Mouse (Mus musculus) myocyte (in vitro differentiated cells): ENCODE data around the gene Gng3. TPM values are rescaled to one million over a fixed set of nuclear protein-coding genes. Genes with fewer than 3 reads are reported as not detected.

Source experiments
- H3K27me3 ChIP-seq: one replicate; pipeline ENCODE4 v1.6.1; 2011; ENCODE audit not compliant: control insufficient read depth, insufficient read depth, insufficient read length
- H3K36me3 ChIP-seq: one replicate; pipeline ENCODE4 v1.6.1; 2011; ENCODE audit not compliant: control insufficient read depth, insufficient read depth
- H3K4me2 ChIP-seq: one replicate; pipeline ENCODE4 v1.6.1; 2011; ENCODE audit warnings: low read depth, control low read depth
- H3K4me3 ChIP-seq: one replicate; pipeline ENCODE4 v1.5.1; 2011; ENCODE audit warnings: mild to moderate bottlenecking, control low read depth, moderate library complexity
- H3K79me2 ChIP-seq: one replicate; pipeline ENCODE4 v1.6.1; 2011; ENCODE audit not compliant: control insufficient read depth, insufficient read depth
- H3ac ChIP-seq: one replicate; pipeline ENCODE4 v1.6.1; 2011; ENCODE audit not compliant: control insufficient read depth, insufficient read length
- CEBPB ChIP-seq: IDR thresholded peaks from 2 replicates; pipeline ENCODE4 v1.6.1; 2011; ENCODE audit warnings: mild to moderate bottlenecking, moderate library complexity; ENCODE audit not compliant: poor library complexity, insufficient read depth, severe bottlenecking
- E2F4 ChIP-seq: IDR thresholded peaks from one replicate; pipeline ENCODE4 v1.6.1; 2011; ENCODE audit warnings: mild to moderate bottlenecking, control low read depth, moderate library complexity; ENCODE audit not compliant: insufficient read depth
- MAX ChIP-seq: IDR thresholded peaks from one replicate; pipeline ENCODE4 v1.6.1; 2011; ENCODE audit warnings: low read depth, mild to moderate bottlenecking, control low read depth
- MYOD1 ChIP-seq, 3 experiments: IDR thresholded peaks; one replicate each; pipeline ENCODE4 v1.6.1; 2011; ENCODE audit warnings: control low read depth in 2 of 3, low read depth in 2 of 3, mild to moderate bottlenecking in 2 of 3, moderate library complexity in 1 of 3; ENCODE audit not compliant: insufficient read length in 2 of 3, control insufficient read depth in 1 of 3
- MYOG ChIP-seq, 3 experiments: IDR thresholded peaks; one replicate each; pipeline ENCODE4 v1.6.1; 2011; ENCODE audit warnings: control low read depth in 2 of 3, low read depth in 2 of 3, mild to moderate bottlenecking in 2 of 3; ENCODE audit not compliant: insufficient read length in 2 of 3, control insufficient read depth in 1 of 3, insufficient read depth in 1 of 3
- POLR2A ChIP-seq: IDR thresholded peaks from one replicate; pipeline ENCODE4 v1.6.1; 2011; ENCODE audit warnings: low read depth, mild to moderate bottlenecking, control low read depth, moderate library complexity; ENCODE audit not compliant: insufficient read length
- POLR2AphosphoS2 ChIP-seq: IDR thresholded peaks from one replicate; pipeline ENCODE4 v1.6.1; 2011; ENCODE audit warnings: low read depth, control low read depth; ENCODE audit not compliant: insufficient read length
- REST ChIP-seq: IDR thresholded peaks from one replicate; pipeline ENCODE4 v1.6.1; 2011; ENCODE audit warnings: mild to moderate bottlenecking, control low read depth, moderate library complexity; ENCODE audit not compliant: insufficient read depth, insufficient read length
- SRF ChIP-seq: IDR thresholded peaks from one replicate; pipeline ENCODE4 v1.6.1; 2011; ENCODE audit warnings: low read depth; ENCODE audit not compliant: control insufficient read depth, insufficient read length
- TCF12 ChIP-seq: IDR thresholded peaks from one replicate; pipeline ENCODE4 v1.6.1; 2011; ENCODE audit warnings: mild to moderate bottlenecking, control low read depth; ENCODE audit not compliant: poor library complexity, insufficient read depth, severe bottlenecking
- TCF3 ChIP-seq: IDR thresholded peaks from one replicate; pipeline ENCODE4 v1.6.1; 2011; ENCODE audit warnings: low read depth, control low read depth; ENCODE audit not compliant: insufficient read length
- USF1 ChIP-seq: IDR thresholded peaks from one replicate; pipeline ENCODE4 v1.6.1; 2011; ENCODE audit warnings: low read depth, mild to moderate bottlenecking, control low read depth, moderate library complexity
- polyA plus RNA-seq: library from polyadenylated mRNA; unstranded; fragments of >200 nt; fragmentation: generic; extraction: Trizol; gene quantifications from one replicate; pipeline ENCODE4 v1.2.1, GENCODE M21; 2012; ENCODE audit warnings: missing spikeins

Gng3 gene
- polyA plus RNA-seq, 1 experiment: 0.25 TPM

DNA sequence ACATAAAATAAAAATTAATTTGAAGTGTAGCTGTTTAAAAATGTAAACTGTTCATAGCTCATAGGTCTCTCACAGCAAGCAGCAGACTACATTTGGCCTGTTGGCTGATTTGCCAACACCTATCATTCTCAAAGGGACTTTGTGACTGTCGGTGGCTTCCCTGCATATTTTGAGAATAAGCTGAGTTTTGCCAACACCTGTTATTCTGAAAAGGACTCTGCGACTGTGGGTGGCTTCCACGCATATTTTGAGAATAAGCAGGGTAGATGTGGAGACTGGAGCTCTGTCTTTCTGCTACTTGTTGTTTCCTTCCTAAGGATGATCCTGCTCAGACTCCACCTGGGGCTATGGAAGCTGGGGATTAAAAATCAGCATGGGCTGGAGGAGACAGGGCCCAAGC, 14.1 kb upstream of the Gng3 start:
- Histone ChIP-seq H3K4me3 (no peak overlapping the region), H3K27me3 (no peaks in the 10 kb centered on the region), H3ac (no peak overlapping the region), H3K79me2 (no peaks in the 10 kb centered on the region), H3K4me2 (no peak overlapping the region), H3K36me3 (peaks cover 8% of the 10 kb centered on the region)
- TF ChIP-seq TCF12 (no peak), MAX (no peak), REST (no peak), MYOG (IDR thresholded peaks at IDR 0.05; ENCODE audit: control insufficient read depth in 1 of 3, insufficient read depth in 1 of 3, insufficient read length in 2 of 3, low read depth in 2 of 3) (no peak), TCF3 (no peak), CEBPB (no peak)

GRCm38 (mm10) chr19:8852236-8852928, 13.4 kb upstream of the Gng3 start:
- Histone ChIP-seq H3K36me3 (peaks cover 8% of the 10 kb centered on the region), H3K79me2 (no peaks in the 10 kb centered on the region), H3K4me2 (no peak overlapping the region), H3ac (no peak overlapping the region), H3K4me3 (no peak overlapping the region), H3K27me3 (no peaks in the 10 kb centered on the region)
- TF ChIP-seq E2F4: no peak
- TF ChIP-seq MAX: no peak
- no peak for TF ChIP-seq CEBPB
- no peak for TF ChIP-seq TCF3
- no peak for TF ChIP-seq POLR2A

DNA sequence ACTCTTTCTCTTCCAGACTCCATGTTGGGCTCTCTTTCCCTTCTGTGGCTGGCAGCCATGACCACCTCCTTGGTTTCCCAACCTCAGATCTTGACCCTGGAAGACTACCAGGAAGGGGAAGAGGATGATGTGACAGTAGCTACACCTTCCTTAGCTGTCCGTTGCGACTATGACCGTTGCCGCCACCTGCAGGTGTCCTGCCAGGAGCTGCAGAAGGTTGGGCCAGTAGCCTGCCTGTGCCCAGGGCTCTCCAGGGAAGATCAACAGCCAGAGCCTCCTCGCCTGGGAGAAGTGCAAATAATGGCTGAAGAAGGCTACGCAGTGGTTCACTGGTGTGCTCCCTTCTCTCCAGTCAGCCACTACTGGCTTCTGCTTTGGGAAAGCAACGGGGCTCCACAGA, 12.6 kb upstream of the Gng3 start:
- no peaks in the 10 kb centered on the region for H3K27me3 ChIP-seq
- H3K4me2 ChIP-seq: no peak overlapping the region
- no peaks in the 10 kb centered on the region for H3K79me2 ChIP-seq
- no peak for TF ChIP-seq SRF
- TF ChIP-seq USF1: no peak
- no peak for TF ChIP-seq CEBPB
- TF ChIP-seq POLR2AphosphoS2: no peak
- no peak for TF ChIP-seq MAX
- no peak for TF ChIP-seq MYOG (IDR thresholded peaks at IDR 0.05; ENCODE audit: control insufficient read depth in 1 of 3, insufficient read depth in 1 of 3, insufficient read length in 2 of 3, low read depth in 2 of 3)
- no peak for TF ChIP-seq TCF12
- no peak for TF ChIP-seq REST
- no peak for TF ChIP-seq E2F4
- no peak for TF ChIP-seq POLR2A
- no peak for TF ChIP-seq MYOD1 (IDR thresholded peaks at IDR 0.05; ENCODE audit: control insufficient read depth in 1 of 3, insufficient read length in 2 of 3, low read depth in 2 of 3)
- TF ChIP-seq TCF3: no peak
- no peak overlapping the region for H3K4me3 ChIP-seq
- H3K36me3 ChIP-seq: peaks cover 12% of the 10 kb centered on the region
- H3ac ChIP-seq: no peak overlapping the region

GRCm38 (mm10) chr19:8850402-8850901, 11.5 kb upstream of the Gng3 start, which contains the start of gene Lrrn4cl:
Lrrn4cl (plus strand) TSS chr19:8850768.
- Histone ChIP-seq H3K4me3 (no peak within 1 kb of the TSS), H3K79me2 (no peaks in the 10 kb centered on the region)

GRCm38 (mm10) chr19:8848356-8848755, 9.4 kb upstream of the Gng3 start:
- H3K4me3 ChIP-seq: no peak overlapping the region
- no peak for TF ChIP-seq E2F4
- no peak for TF ChIP-seq CEBPB
- TF ChIP-seq REST: no peak
- no peak for TF ChIP-seq MYOG (IDR thresholded peaks at IDR 0.05; ENCODE audit: control insufficient read depth in 1 of 3, insufficient read depth in 1 of 3, insufficient read length in 2 of 3, low read depth in 2 of 3)
- no peak for TF ChIP-seq SRF
- no peak for TF ChIP-seq MAX
- TF ChIP-seq TCF3: no peak
- TF ChIP-seq TCF12: no peak
- TF ChIP-seq POLR2AphosphoS2: no peak
- TF ChIP-seq MYOD1 (IDR thresholded peaks at IDR 0.05; ENCODE audit: control insufficient read depth in 1 of 3, insufficient read length in 2 of 3, low read depth in 2 of 3): no peak
- TF ChIP-seq USF1: no peak
- TF ChIP-seq POLR2A: no peak
- no peaks in the 10 kb centered on the region for H3K27me3 ChIP-seq
- no peak overlapping the region for H3K4me2 ChIP-seq
- peaks cover 27% of the 10 kb centered on the region for H3K36me3 ChIP-seq
- H3ac ChIP-seq: no peak overlapping the region
- H3K79me2 ChIP-seq: no peaks in the 10 kb centered on the region

More at GRCm38 (mm10) chr19:8850402-8850901, 11.5 kb upstream of the Gng3 start, which contains the start of gene Lrrn4cl:
- peak within 1 kb of the TSS; percentile 20 for H3K4me2 ChIP-seq
- TF ChIP-seq MYOG (IDR thresholded peaks at IDR 0.05; ENCODE audit: control insufficient read depth in 1 of 3, insufficient read depth in 1 of 3, insufficient read length in 2 of 3, low read depth in 2 of 3) (no peak), MAX (no peak), POLR2A (no peak), SRF (no peak), CEBPB (no peak), USF1 (peak; percentile 57), MYOD1 (IDR thresholded peaks at IDR 0.05; ENCODE audit: control insufficient read depth in 1 of 3, insufficient read length in 2 of 3, low read depth in 2 of 3) (no peak)
- peaks cover 22% of the 10 kb centered on the region for H3K36me3 ChIP-seq
- H3K27me3 ChIP-seq: no peaks in the 10 kb centered on the region
- no peak within 1 kb of the TSS for H3ac ChIP-seq
